In genomic region chr19:23531899-23532298, GRCm38 (mm10) we compare ENCODE assay signal across 10 mouse cellular contexts.
DNase-seq lines count a peak whose midpoint lies in the region; ATAC-seq and TF ChIP-seq lines count a peak whose summit lies in the region.
"Had no signal": no experiment of that assay in that cellular context is flagged by ENCODE, and none has a peak within 500 bp of the region (broad histone marks: within the 10 kb centered on the region; RNA-seq: fewer than 3 reads in every experiment).

No protein-coding gene starts in this region.

- H3K36me3 ChIP-seq in midbrain, postnatal 0 days (ENCODE audit: insufficient read depth, low read length), result no peaks in the 10 kb centered on the region
- no peaks in the 10 kb centered on the region for H3K36me3 ChIP-seq in midbrain, embryonic 10.5 days
- no peaks in the 10 kb centered on the region for H3K36me3 ChIP-seq in stomach, postnatal 0 days (ENCODE audit: control insufficient read depth, insufficient read depth, low read length)
- H3K36me3 ChIP-seq: hindbrain, embryonic 15.5 days; limb, embryonic 13.5 days had no signal

- H3K27ac ChIP-seq in midbrain, postnatal 0 days (ENCODE audit: low read depth, low read length), result no peak overlapping the region
- H3K27ac ChIP-seq in midbrain, embryonic 10.5 days (replicated peaks), result no peak overlapping the region
- no peak overlapping the region for H3K27ac ChIP-seq in stomach, postnatal 0 days (replicated peaks)
- H3K27ac ChIP-seq: hindbrain, embryonic 15.5 days; kidney, postnatal 0 days; limb, embryonic 13.5 days had no signal

- TF ChIP-seq CTCF in midbrain, postnatal 0 days (IDR thresholded peaks at IDR 0.05), result no peak
- TF ChIP-seq CTCF in stomach, postnatal 0 days (IDR thresholded peaks at IDR 0.05; ENCODE audit: low read depth), result no peak

- H3K4me1 ChIP-seq in midbrain, postnatal 0 days (ENCODE audit: insufficient read depth, low read length), result no peaks in the 10 kb centered on the region
- no peaks in the 10 kb centered on the region for H3K4me1 ChIP-seq in midbrain, embryonic 10.5 days
- H3K4me1 ChIP-seq in stomach, postnatal 0 days (replicated peaks; ENCODE audit: control insufficient read depth, insufficient read depth), result no peaks in the 10 kb centered on the region
- H3K4me1 ChIP-seq: hindbrain, embryonic 15.5 days had no signal

- no peaks in the 10 kb centered on the region for H3K27me3 ChIP-seq in midbrain, postnatal 0 days (ENCODE audit: insufficient read depth, low read length)
- H3K27me3 ChIP-seq in midbrain, embryonic 10.5 days (ENCODE audit: low read depth, poor library complexity, severe bottlenecking), result no peaks in the 10 kb centered on the region
- H3K27me3 ChIP-seq in stomach, postnatal 0 days (ENCODE audit: control insufficient read depth, insufficient read depth, low read length), result no peaks in the 10 kb centered on the region
- H3K27me3 ChIP-seq: hindbrain, embryonic 15.5 days; limb, embryonic 13.5 days had no signal

- no peak overlapping the region for H3K4me3 ChIP-seq in midbrain, postnatal 0 days (ENCODE audit: low read depth, low read length)
- H3K4me3 ChIP-seq in midbrain, embryonic 10.5 days, result no peak overlapping the region
- H3K4me3 ChIP-seq in stomach, postnatal 0 days (ENCODE audit: low read depth, low read length), result no peak overlapping the region
- H3K4me3 ChIP-seq: hindbrain, embryonic 15.5 days; limb, embryonic 13.5 days had no signal

- DNase-seq in frontal cortex, adult 2 months (ENCODE audit: extremely low spot score in 1 of 2, low spot score in 1 of 2), result peak; percentile 26 to 45
- no peak for DNase-seq in frontal cortex, postnatal 25 days (ENCODE audit: low spot score in 2 of 2)
- DNase-seq in midbrain, postnatal 0 days (ENCODE audit: low spot score), result peak; percentile 77
- DNase-seq in midbrain, embryonic 10.5 days (ENCODE audit: low spot score), result no peak
- peak; percentile 32 to 39 for DNase-seq in heart, postnatal 14 days
- DNase-seq in stomach, postnatal 0 days (ENCODE audit: low spot score), result peak; percentile 16
- no peak for DNase-seq in kidney, postnatal 36 days

- WGBS in midbrain, postnatal 0 days, result 22% methylated on average over 4 of the region's 4 CpGs
- WGBS in midbrain, embryonic 10.5 days, result 38% methylated on average over 4 of the region's 4 CpGs
- WGBS in stomach, postnatal 0 days, result 20% methylated on average over 4 of the region's 4 CpGs

- no peak for TF ChIP-seq EP300 in stomach, postnatal 0 days (optimal IDR thresholded peaks at IDR 0.05)

- no peak overlapping the region for H3K9ac ChIP-seq in midbrain, postnatal 0 days (replicated peaks; ENCODE audit: low read length, poor library complexity, severe bottlenecking)
- no peak overlapping the region for H3K9ac ChIP-seq in stomach, postnatal 0 days (ENCODE audit: low read length)
- H3K9ac ChIP-seq: hindbrain, embryonic 15.5 days; limb, embryonic 13.5 days had no signal

- H3K4me2 ChIP-seq in midbrain, postnatal 0 days (ENCODE audit: low read depth, low read length, poor library complexity, severe bottlenecking), result no peak overlapping the region
- no peak overlapping the region for H3K4me2 ChIP-seq in stomach, postnatal 0 days (replicated peaks; ENCODE audit: low read depth)
- H3K4me2 ChIP-seq: hindbrain, embryonic 15.5 days; limb, embryonic 13.5 days had no signal

- intact Hi-C loops in heart, postnatal 14 days (cut with DNase I), result no loop called here

- no peaks in the 10 kb centered on the region for H3K9me3 ChIP-seq in midbrain, postnatal 0 days (ENCODE audit: low read length)
- H3K9me3 ChIP-seq in midbrain, embryonic 10.5 days (replicated peaks), result no peaks in the 10 kb centered on the region
- H3K9me3 ChIP-seq in stomach, postnatal 0 days (ENCODE audit: control insufficient read depth, low read length), result no peaks in the 10 kb centered on the region
- H3K9me3 ChIP-seq: hindbrain, embryonic 15.5 days; limb, embryonic 13.5 days had no signal

- no peak for ATAC-seq in midbrain, postnatal 0 days (ENCODE audit: low FRiP score)
- no peak for ATAC-seq in stomach, postnatal 0 days (ENCODE audit: low FRiP score, low TSS enrichment)

Comparison
In these comparisons a context has a peak if more than half of its experiments do, and no peak if none do; other contexts are left out.
1. DNase-seq: peak in frontal cortex, adult 2 months (2 of 2), midbrain, postnatal 0 days (single experiment), heart, postnatal 14 days (2 of 2) and stomach, postnatal 0 days (single experiment); none in frontal cortex, postnatal 25 days (0 of 2), midbrain, embryonic 10.5 days (single experiment) and kidney, postnatal 36 days (0 of 2).